Mouse (Mus musculus) adrenal gland, postnatal 14 days (tissue): ENCODE measurements around the gene Hist1h3f. TPM values are rescaled to one million over a fixed set of nuclear protein-coding genes. Genes with fewer than 3 reads are reported as not detected.
"Not testable (repeated sequence)": the region's sequence is repeated elsewhere in the genome, so short reads cannot be mapped to it uniquely, and the experiment has no call there.

ENCODE experiments used
- DNase-seq: peaks from one replicate; pipeline ENCODE4 v3.0.0; 2021; ENCODE audit warnings: mixed read lengths
- total RNA-seq: library from RNA; stranded (reverse); gene quantifications from 2 replicates; pipeline ENCODE4 v1.2.3, GENCODE M21; 2021

Hist1h3f gene
- total RNA-seq, 1 experiment from 2014 or later: 84.2 TPM

- DNase-seq: peak; percentile 56
Measured at GRCm38 (mm10) chr13:23562699-23563462, 19.0 kb downstream of the Hist1h3f start.

DNA sequence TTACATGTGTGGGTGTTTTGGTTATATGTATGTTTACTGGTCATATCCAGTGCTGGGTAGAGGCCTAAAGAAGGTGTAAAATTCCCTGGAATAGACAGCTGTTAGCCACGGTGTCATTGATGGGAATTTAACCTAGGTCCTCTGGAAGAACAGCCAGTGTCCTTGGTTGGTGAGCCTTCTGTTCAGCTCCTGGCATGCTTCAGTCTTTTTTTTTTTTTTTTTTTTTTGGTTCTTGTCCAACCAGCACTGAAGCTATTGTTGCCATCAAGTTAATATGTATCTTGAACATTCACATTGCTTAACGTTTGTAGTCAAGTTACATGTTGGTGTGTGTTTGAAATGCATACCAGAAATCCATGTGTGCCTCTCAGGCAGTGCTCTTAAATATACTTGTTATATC is 20.6 kb downstream of the Hist1h3f start:
- no peak for DNase-seq

- not testable (repeated sequence) for DNase-seq
Measured at GRCm38 (mm10) chr13:23570261-23571021, 26.6 kb downstream of the Hist1h3f start.

DNA sequence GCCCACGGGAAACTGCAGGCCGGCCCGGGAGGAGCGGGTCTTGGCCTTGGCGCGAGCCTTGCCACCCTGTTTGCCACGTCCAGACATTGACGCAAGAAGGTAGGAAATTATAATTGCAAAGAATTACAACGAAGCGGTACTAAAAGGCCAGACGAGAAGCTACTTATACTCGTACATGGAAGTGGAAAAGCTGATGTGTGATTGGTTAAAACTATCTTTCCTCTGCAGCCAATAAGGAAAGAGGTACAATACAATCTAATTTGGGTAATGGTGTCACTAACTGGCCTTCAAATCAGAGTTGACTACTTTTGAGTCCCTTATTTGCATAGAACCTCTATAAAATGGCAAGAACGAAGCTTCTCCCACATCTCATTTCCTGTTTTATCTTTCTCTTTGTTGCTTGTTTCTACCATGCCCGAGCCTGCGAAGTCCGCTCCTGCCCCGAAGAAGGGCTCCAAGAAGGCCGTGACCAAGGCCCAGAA is 27.2 kb downstream of the Hist1h3f start, which contains the start of the genes Hist1h2ae and Hist1h2bg:
Gene Hist1h2ae, minus strand, starts transcription at position 199 of the 482 bp plus-strand sequence.
Gene Hist1h2bg, plus strand, starts transcription at position 375 of the 482 bp plus-strand sequence.
- DNase-seq: peak; percentile 71

DNA sequence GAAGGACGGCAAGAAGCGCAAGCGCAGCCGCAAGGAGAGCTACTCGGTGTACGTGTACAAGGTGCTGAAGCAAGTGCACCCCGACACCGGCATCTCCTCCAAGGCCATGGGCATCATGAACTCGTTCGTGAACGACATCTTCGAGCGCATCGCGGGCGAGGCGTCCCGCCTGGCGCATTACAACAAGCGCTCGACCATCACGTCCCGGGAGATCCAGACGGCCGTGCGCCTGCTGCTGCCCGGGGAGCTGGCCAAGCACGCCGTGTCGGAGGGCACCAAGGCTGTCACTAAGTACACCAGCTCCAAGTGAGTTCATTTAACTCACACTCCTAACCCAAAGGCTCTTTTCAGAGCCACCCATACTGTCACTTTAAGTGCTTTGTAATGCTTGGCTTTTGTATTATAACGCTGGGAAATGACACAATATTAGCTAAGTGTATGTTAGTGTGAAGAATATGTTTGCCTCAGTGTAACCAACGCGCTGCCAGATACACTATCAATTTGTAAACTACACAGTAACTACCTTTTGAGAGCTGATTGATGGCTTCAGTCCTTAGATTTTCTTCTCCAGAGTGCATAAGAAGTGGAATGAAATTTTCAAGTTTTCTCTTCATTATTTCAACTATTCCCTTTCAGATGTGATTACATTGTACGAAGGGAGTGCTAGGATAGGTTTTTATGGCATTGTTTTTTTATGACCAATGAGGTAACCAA is 27.8 kb downstream of the Hist1h3f start:
- not testable (repeated sequence) for DNase-seq

GRCm38 (mm10) chr13:23572218-23573033 is 28.6 kb downstream of the Hist1h3f start:
- DNase-seq: no peak

- DNase-seq: not testable (repeated sequence)
Measured at GRCm38 (mm10) chr13:23573034-23573897, 29.4 kb downstream of the Hist1h3f start.

DNA sequence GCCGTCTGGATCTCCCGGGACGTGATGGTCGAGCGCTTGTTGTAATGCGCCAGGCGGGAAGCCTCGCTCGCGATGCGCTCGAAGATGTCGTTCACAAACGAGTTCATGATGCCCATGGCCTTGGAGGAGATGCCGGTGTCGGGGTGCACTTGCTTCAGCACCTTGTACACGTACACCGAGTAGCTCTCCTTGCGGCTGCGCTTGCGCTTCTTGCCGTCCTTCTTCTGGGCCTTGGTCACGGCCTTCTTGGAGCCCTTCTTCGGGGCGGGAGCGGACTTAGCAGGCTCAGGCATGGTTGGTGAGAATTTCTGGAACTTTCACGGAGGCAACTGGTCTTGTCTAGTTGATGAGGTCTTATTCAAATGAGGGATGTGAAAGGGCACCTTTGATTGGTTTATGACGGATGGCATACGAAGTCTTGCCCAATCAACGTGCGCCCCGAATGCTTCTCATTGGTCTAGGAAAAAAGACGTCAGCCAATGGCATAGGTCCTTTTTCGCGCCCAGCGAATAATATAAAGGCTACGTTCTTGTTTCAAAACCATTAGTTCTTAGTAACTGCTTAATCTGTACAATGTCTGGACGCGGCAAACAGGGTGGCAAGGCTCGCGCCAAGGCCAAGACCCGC is 30.2 kb downstream of the Hist1h3f start, which contains the start of the genes Hist1h2bf and Hist1h2ad:
Gene Hist1h2bf, minus strand, starts transcription at position 299 of the 627 bp plus-strand sequence.
Gene Hist1h2ad, plus strand, starts transcription at position 484 of the 627 bp plus-strand sequence.
- DNase-seq: peak; percentile 92

DNA sequence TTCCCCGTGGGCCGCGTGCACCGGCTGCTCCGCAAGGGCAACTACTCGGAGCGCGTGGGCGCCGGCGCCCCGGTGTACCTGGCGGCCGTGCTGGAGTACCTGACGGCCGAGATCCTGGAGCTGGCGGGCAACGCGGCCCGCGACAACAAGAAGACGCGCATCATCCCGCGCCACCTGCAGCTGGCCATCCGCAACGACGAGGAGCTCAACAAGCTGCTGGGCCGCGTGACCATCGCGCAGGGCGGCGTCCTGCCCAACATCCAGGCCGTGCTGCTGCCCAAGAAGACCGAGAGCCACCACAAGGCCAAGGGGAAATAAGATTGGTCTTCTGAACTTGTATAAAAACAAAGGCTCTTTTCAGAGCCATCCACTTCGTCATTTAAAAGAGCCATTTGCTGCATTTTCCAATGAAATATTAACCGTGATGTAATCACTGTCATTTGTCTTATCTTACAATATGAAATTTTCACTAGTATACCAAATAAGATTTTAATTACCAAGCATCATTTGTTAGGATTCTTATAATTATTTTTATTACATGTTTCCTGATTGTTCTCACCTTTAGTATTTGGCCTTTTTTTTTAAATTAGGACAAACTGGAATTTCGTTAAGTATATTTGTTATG is 30.8 kb downstream of the Hist1h3f start:
- DNase-seq: not testable (repeated sequence)

- DNase-seq: peak; percentile 53
Measured at GRCm38 (mm10) chr13:23575271-23575851, 31.5 kb downstream of the Hist1h3f start, which contains the start of gene Hist1h3d. Gene Hist1h3d (plus strand): TSS chr13:23575763.

DNA sequence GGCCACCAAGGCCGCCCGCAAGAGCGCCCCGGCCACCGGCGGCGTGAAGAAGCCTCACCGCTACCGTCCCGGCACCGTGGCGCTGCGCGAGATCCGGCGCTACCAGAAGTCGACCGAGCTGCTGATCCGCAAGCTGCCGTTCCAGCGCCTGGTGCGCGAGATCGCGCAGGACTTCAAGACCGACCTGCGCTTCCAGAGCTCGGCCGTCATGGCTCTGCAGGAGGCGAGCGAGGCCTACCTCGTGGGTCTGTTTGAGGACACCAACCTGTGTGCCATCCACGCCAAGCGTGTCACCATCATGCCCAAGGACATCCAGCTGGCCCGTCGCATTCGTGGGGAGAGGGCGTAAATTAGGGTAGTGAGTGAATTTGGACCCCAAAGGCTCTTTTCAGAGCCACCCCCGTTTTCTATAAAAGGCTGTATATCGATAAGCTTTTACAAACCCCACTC is 32.0 kb downstream of the Hist1h3f start:
- DNase-seq: not testable (repeated sequence)

DNA sequence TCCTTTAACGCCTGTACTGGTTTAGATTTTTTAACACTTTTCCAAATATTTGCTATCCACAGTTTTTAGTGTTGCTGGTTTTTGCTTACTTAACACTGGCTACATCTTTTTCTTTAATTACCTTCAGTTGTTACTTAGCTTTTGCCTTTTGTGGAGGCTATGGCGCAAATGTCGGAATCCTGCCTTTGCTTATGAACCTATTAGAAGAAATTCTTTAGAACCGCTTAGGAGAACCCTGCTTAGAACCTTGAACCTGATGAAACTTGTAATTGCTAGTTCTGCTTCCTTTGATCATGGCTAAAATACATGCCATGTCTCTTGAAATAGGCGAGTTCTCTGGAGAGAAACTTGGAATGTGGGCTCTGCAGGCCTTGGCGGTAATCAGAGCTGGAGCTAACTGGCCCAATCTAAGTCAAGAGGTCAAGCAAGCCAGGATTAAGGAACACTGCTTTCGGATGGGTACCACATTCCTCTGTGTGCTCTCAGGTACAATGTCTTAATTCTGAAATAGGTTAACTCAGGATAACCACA is 32.6 kb downstream of the Hist1h3f start:
- no peak for DNase-seq

- DNase-seq: no peak
Measured at GRCm38 (mm10) chr13:23576906-23577639, 33.2 kb downstream of the Hist1h3f start.

DNA sequence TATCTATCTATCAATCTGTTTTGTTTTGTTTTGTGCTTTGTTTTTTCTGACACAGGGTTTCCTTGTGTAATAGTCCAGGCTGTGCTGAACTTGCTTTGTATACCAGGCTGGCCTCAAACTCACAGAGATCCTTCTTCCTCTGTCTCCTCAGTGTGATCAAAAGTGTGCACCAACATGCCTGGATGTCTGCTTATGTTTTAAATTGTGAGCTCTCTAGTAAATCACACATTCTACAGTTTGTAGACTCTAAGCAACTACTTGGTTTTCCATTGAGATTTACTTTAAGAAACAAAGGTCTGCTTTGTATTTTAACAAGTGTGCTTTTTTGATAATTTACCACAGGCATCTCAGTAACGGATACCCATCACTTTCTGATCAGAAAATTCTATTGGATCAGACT is 34.0 kb downstream of the Hist1h3f start:
- no peak for DNase-seq

GRCm38 (mm10) chr13:23581408-23582218 is 37.8 kb downstream of the Hist1h3f start, which contains the start of gene Hist1h4d:
Gene Hist1h4d (plus strand): TSS chr13:23581598.
- peak; percentile 98 for DNase-seq

GRCm38 (mm10) chr13:23582219-23583056 is 38.6 kb downstream of the Hist1h3f start:
- no peak for DNase-seq
